Mouse (Mus musculus): Measurements from ENCODE around the gene Bcas3. TPM values are rescaled to one million over a fixed set of nuclear protein-coding genes. Genes with fewer than 3 reads are reported as not detected.

The Bcas3 gene
- polyA plus RNA-seq, 1 experiment from 2014 or later: 20.2 TPM

- Histone ChIP-seq H3K27me3 (ENCODE audit: low read depth, poor library complexity, severe bottlenecking) (no peaks in the 10 kb centered on the region), H3K4me1 (no peaks in the 10 kb centered on the region), H3K36me3 (peaks cover 99% of the 10 kb centered on the region), H3K9me3 (replicated peaks) (no peaks in the 10 kb centered on the region), H3K27ac (replicated peaks) (no peak overlapping the region), H3K4me3 (no peak overlapping the region)
- WGBS: 59% methylated on average over 4 of the region's 4 CpGs
- DNase-seq (ENCODE audit: low spot score): peak; percentile 21
Observed at GRCm38 (mm10) chr11:85334778-85335177, 18.2 kb upstream of the Bcas3 start.

GRCm38 (mm10) chr11:85339173-85339831 is 13.7 kb upstream of the Bcas3 start:
- no peak for DNase-seq (ENCODE audit: low spot score)
- WGBS: 93% methylated on average over 6 of the region's 6 CpGs
- H3K9me3 ChIP-seq (replicated peaks): no peaks in the 10 kb centered on the region
- H3K4me1 ChIP-seq: no peaks in the 10 kb centered on the region
- H3K27ac ChIP-seq (replicated peaks): no peak overlapping the region
- H3K4me3 ChIP-seq: no peak overlapping the region
- peaks cover 98% of the 10 kb centered on the region for H3K36me3 ChIP-seq
- no peaks in the 10 kb centered on the region for H3K27me3 ChIP-seq (ENCODE audit: low read depth, poor library complexity, severe bottlenecking)

GRCm38 (mm10) chr11:85340070-85340616 is 12.8 kb upstream of the Bcas3 start:
- no peak for DNase-seq (ENCODE audit: low spot score)
- 95% methylated on average over 7 of the region's 7 CpGs for WGBS
- Histone ChIP-seq H3K4me3 (no peak overlapping the region), H3K27me3 (ENCODE audit: low read depth, poor library complexity, severe bottlenecking) (no peaks in the 10 kb centered on the region), H3K4me1 (no peaks in the 10 kb centered on the region), H3K9me3 (replicated peaks) (no peaks in the 10 kb centered on the region), H3K36me3 (peaks cover 94% of the 10 kb centered on the region), H3K27ac (replicated peaks) (no peak overlapping the region)

GRCm38 (mm10) chr11:85353819-85354218 is 852 bp downstream of the Bcas3 start:
- no peaks in the 10 kb centered on the region for H3K36me3 ChIP-seq
- H3K4me3 ChIP-seq: peak overlapping the region; percentile 84
- no peaks in the 10 kb centered on the region for H3K27me3 ChIP-seq (ENCODE audit: low read depth, poor library complexity, severe bottlenecking)
- no peak overlapping the region for H3K27ac ChIP-seq (replicated peaks)
- 80% methylated on average over 4 of the region's 4 CpGs for WGBS
- no peaks in the 10 kb centered on the region for H3K9me3 ChIP-seq (replicated peaks)
- DNase-seq (ENCODE audit: low spot score): no peak
- H3K4me1 ChIP-seq: peaks cover 14% of the 10 kb centered on the region

GRCm38 (mm10) chr11:85359641-85360040 is 6.7 kb downstream of the Bcas3 start:
- Histone ChIP-seq H3K4me3 (no peak overlapping the region), H3K27me3 (ENCODE audit: low read depth, poor library complexity, severe bottlenecking) (no peaks in the 10 kb centered on the region), H3K27ac (replicated peaks) (no peak overlapping the region), H3K36me3 (no peaks in the 10 kb centered on the region), H3K9me3 (replicated peaks) (no peaks in the 10 kb centered on the region), H3K4me1 (no peaks in the 10 kb centered on the region)
- 94% methylated on average over 6 of the region's 6 CpGs for WGBS
- DNase-seq (ENCODE audit: low spot score): no peak

GRCm38 (mm10) chr11:85361621-85362020 is 8.7 kb downstream of the Bcas3 start:
- Histone ChIP-seq H3K9me3 (replicated peaks) (no peaks in the 10 kb centered on the region), H3K36me3 (no peaks in the 10 kb centered on the region), H3K4me3 (no peak overlapping the region), H3K27ac (replicated peaks) (no peak overlapping the region), H3K4me1 (no peaks in the 10 kb centered on the region), H3K27me3 (ENCODE audit: low read depth, poor library complexity, severe bottlenecking) (no peaks in the 10 kb centered on the region)
- DNase-seq (ENCODE audit: low spot score): no peak
- WGBS: 87% methylated on average over 8 of the region's 8 CpGs

GRCm38 (mm10) chr11:85366168-85366567 is 13.2 kb downstream of the Bcas3 start:
- H3K4me3 ChIP-seq: no peak overlapping the region
- no peak overlapping the region for H3K27ac ChIP-seq (replicated peaks)
- H3K36me3 ChIP-seq: peaks cover 9% of the 10 kb centered on the region; the same call in 1 of the 2 replicates
- WGBS: 95% methylated on average over 3 of the region's 3 CpGs
- H3K27me3 ChIP-seq (ENCODE audit: low read depth, poor library complexity, severe bottlenecking): no peaks in the 10 kb centered on the region
- no peak for DNase-seq (ENCODE audit: low spot score)
- no peaks in the 10 kb centered on the region for H3K9me3 ChIP-seq (replicated peaks)
- no peaks in the 10 kb centered on the region for H3K4me1 ChIP-seq

- H3K9me3 ChIP-seq (replicated peaks): no peaks in the 10 kb centered on the region
- peaks cover 13% of the 10 kb centered on the region; the same call in 1 of the 2 replicates for H3K36me3 ChIP-seq
- no peak overlapping the region for H3K27ac ChIP-seq (replicated peaks)
- DNase-seq (ENCODE audit: low spot score): no peak
- no peaks in the 10 kb centered on the region for H3K27me3 ChIP-seq (ENCODE audit: low read depth, poor library complexity, severe bottlenecking)
- H3K4me1 ChIP-seq: no peaks in the 10 kb centered on the region
- no peak overlapping the region for H3K4me3 ChIP-seq
- 68% methylated on average over 3 of the region's 3 CpGs for WGBS
Observed at GRCm38 (mm10) chr11:85367823-85368222, 14.9 kb downstream of the Bcas3 start.

GRCm38 (mm10) chr11:85379091-85379490 is 26.1 kb downstream of the Bcas3 start:
- Histone ChIP-seq H3K9me3 (replicated peaks) (no peaks in the 10 kb centered on the region), H3K4me1 (no peaks in the 10 kb centered on the region), H3K27me3 (ENCODE audit: low read depth, poor library complexity, severe bottlenecking) (no peaks in the 10 kb centered on the region), H3K27ac (replicated peaks) (no peak overlapping the region), H3K36me3 (no peaks in the 10 kb centered on the region), H3K4me3 (no peak overlapping the region)
- no peak for DNase-seq (ENCODE audit: low spot score)
- WGBS: 92% methylated on average over 3 of the region's 3 CpGs

GRCm38 (mm10) chr11:85380046-85380445 is 27.1 kb downstream of the Bcas3 start:
- WGBS: 5% methylated on average over 1 of the region's 1 CpGs
- H3K9me3 ChIP-seq (replicated peaks): no peaks in the 10 kb centered on the region
- no peaks in the 10 kb centered on the region for H3K27me3 ChIP-seq (ENCODE audit: low read depth, poor library complexity, severe bottlenecking)
- no peak for DNase-seq (ENCODE audit: low spot score)
- H3K4me1 ChIP-seq: no peaks in the 10 kb centered on the region
- no peak overlapping the region for H3K27ac ChIP-seq (replicated peaks)
- H3K36me3 ChIP-seq: no peaks in the 10 kb centered on the region
- H3K4me3 ChIP-seq: no peak overlapping the region

GRCm38 (mm10) chr11:85382055-85382454 is 29.1 kb downstream of the Bcas3 start:
- DNase-seq (ENCODE audit: low spot score): peak; percentile 62
- WGBS: 23% methylated on average over 4 of the region's 4 CpGs

GRCm38 (mm10) chr11:85383975-85384821 is 31.2 kb downstream of the Bcas3 start:
- no peak overlapping the region for H3K27ac ChIP-seq (replicated peaks)
- no peak for DNase-seq (ENCODE audit: low spot score)

More at GRCm38 (mm10) chr11:85382055-85382454, 29.1 kb downstream of the Bcas3 start:
- no peaks in the 10 kb centered on the region for H3K9me3 ChIP-seq (replicated peaks)
- H3K4me1 ChIP-seq: no peaks in the 10 kb centered on the region
- H3K36me3 ChIP-seq: no peaks in the 10 kb centered on the region
- H3K27ac ChIP-seq (replicated peaks): no peak overlapping the region
- no peaks in the 10 kb centered on the region for H3K27me3 ChIP-seq (ENCODE audit: low read depth, poor library complexity, severe bottlenecking)
- no peak overlapping the region for H3K4me3 ChIP-seq

More at GRCm38 (mm10) chr11:85383975-85384821, 31.2 kb downstream of the Bcas3 start:
- Histone ChIP-seq H3K9me3 (replicated peaks) (no peaks in the 10 kb centered on the region), H3K36me3 (no peaks in the 10 kb centered on the region), H3K4me1 (no peaks in the 10 kb centered on the region), H3K4me3 (no peak overlapping the region), H3K27me3 (ENCODE audit: low read depth, poor library complexity, severe bottlenecking) (no peaks in the 10 kb centered on the region)
- 88% methylated on average over 7 of the region's 7 CpGs for WGBS

All from midbrain, embryonic 10.5 days (tissue).